Mouse (Mus musculus) small intestine, adult 2 months (tissue): ENCODE results near the gene Atp5l. TPM values are rescaled to one million over a fixed set of nuclear protein-coding genes. Genes with fewer than 3 reads are reported as not detected.
A peak's percentile ranks its signal among the peaks of the same experiment; 100 is the strongest.

Experiments
- H3K27ac ChIP-seq: fragments of 200-500 bp; 2 replicates; pipeline ENCODE4 v1.5.1; 2012; ENCODE audit warnings: low read depth, low read length, control low read depth, inconsistent platforms; ENCODE audit not compliant: insufficient read depth
- H3K27me3 ChIP-seq: fragments of 200-500 bp; 2 replicates; pipeline ENCODE4 v1.6.1; 2012; ENCODE audit warnings: mild to moderate bottlenecking, moderate library complexity, low read length, inconsistent platforms; ENCODE audit not compliant: control insufficient read depth, insufficient read depth
- H3K36me3 ChIP-seq: fragments of 200-500 bp; 2 replicates; pipeline ENCODE4 v1.6.1; 2012; ENCODE audit warnings: mild to moderate bottlenecking, low read length, control low read depth, inconsistent platforms; ENCODE audit not compliant: control insufficient read depth, insufficient read depth
- H3K4me1 ChIP-seq: fragments of 200-500 bp; 2 replicates; pipeline ENCODE4 v1.6.1; 2012; ENCODE audit warnings: low read length, inconsistent platforms, mixed read lengths; ENCODE audit not compliant: control insufficient read depth, insufficient read depth, insufficient read length
- H3K4me3 ChIP-seq: fragments of 200-500 bp; 2 replicates; pipeline ENCODE4 v1.5.1; 2012; ENCODE audit warnings: low read depth, mild to moderate bottlenecking, control low read depth, inconsistent platforms, low read length, moderate library complexity
- CTCF ChIP-seq: fragments of 200-500 bp; IDR thresholded peaks from 2 replicates; pipeline ENCODE4 v1.5.1; 2012; ENCODE audit warnings: low read depth, mild to moderate bottlenecking, control low read depth, inconsistent platforms, low read length, moderate library complexity, mixed read lengths; ENCODE audit not compliant: insufficient replicate concordance, insufficient read length; ENCODE audit errors: extremely low read depth
- POLR2A ChIP-seq: fragments of 200-500 bp; IDR thresholded peaks from 2 replicates; pipeline ENCODE4 v1.6.1; 2012; ENCODE audit warnings: low read depth, mild to moderate bottlenecking, control low read depth, inconsistent platforms, low read length, moderate library complexity
- WGBS: fragments of 180-500 bp; shearing (Covaris S2); methylation state at CpG from one replicate; pipeline ENCODE4 v1.1.7; 2018; 5-methylcytosine and 5-hydroxymethylcytosine counted together
- polyA plus RNA-seq: library from polyadenylated mRNA; depleted of rRNA; stranded (reverse); fragments of >200 nt; gene quantifications from 2 replicates; pipeline ENCODE4 v1.2.3, GENCODE M21; 2012

Gene Atp5l
- polyA plus RNA-seq, 1 experiment = 102 TPM

- Histone ChIP-seq H3K27me3 (no peaks in the 10 kb centered on the region), H3K4me1 (no peaks in the 10 kb centered on the region), H3K4me3 (no peak overlapping the region), H3K36me3 (no peaks in the 10 kb centered on the region), H3K27ac (no peak overlapping the region)
- WGBS = 80% methylated on average over 3 of the region's 3 CpGs
- no peak for TF ChIP-seq CTCF
- TF ChIP-seq POLR2A = no peak
These were observed 27.9 kb downstream of the Atp5l start for GRCm38 (mm10) chr9:44892664-44893063.

- no peaks in the 10 kb centered on the region for H3K36me3 ChIP-seq
- H3K4me3 ChIP-seq = no peak overlapping the region
- TF ChIP-seq CTCF (no peak), POLR2A (no peak)
- H3K27me3 ChIP-seq = no peaks in the 10 kb centered on the region
- H3K27ac ChIP-seq = no peak overlapping the region
- H3K4me1 ChIP-seq = no peaks in the 10 kb centered on the region
- WGBS = 91% methylated on average over 6 of the region's 6 CpGs
These were observed 29.3 kb downstream of the Atp5l start for GRCm38 (mm10) chr9:44891210-44891609.

- Histone ChIP-seq H3K27me3 (no peaks in the 10 kb centered on the region), H3K4me1 (no peaks in the 10 kb centered on the region), H3K4me3 (no peak overlapping the region), H3K27ac (no peak overlapping the region), H3K36me3 (no peaks in the 10 kb centered on the region)
- TF ChIP-seq CTCF (no peak), POLR2A (no peak)
- 26% methylated on average over 2 of the region's 2 CpGs for WGBS
These were observed 30.4 kb downstream of the Atp5l start for GRCm38 (mm10) chr9:44890122-44890521.

- no peak overlapping the region for H3K27ac ChIP-seq
- no peaks in the 10 kb centered on the region for H3K4me1 ChIP-seq
- WGBS = 82% methylated on average over 7 of the region's 7 CpGs
- no peaks in the 10 kb centered on the region for H3K27me3 ChIP-seq
- H3K4me3 ChIP-seq = no peak overlapping the region
- no peaks in the 10 kb centered on the region for H3K36me3 ChIP-seq
- TF ChIP-seq CTCF = no peak
- TF ChIP-seq POLR2A = no peak
These were observed 32.4 kb downstream of the Atp5l start for GRCm38 (mm10) chr9:44888114-44888624.

GRCm38 (mm10) chr9:44882981-44883569 is 37.5 kb downstream of the Atp5l start:
- Histone ChIP-seq H3K4me3 (peak overlapping the region; percentile 94), H3K27ac (no peak overlapping the region), H3K4me1 (peaks cover 8% of the 10 kb centered on the region; the same call in 1 of the 2 replicates), H3K27me3 (no peaks in the 10 kb centered on the region), H3K36me3 (0 out of 2 replicates have a peak, but pooled peaks cover 1% of the 10 kb centered on the region)
- TF ChIP-seq POLR2A (no peak), CTCF (no peak)
- 1% methylated on average over 21 of the region's 21 CpGs for WGBS

GRCm38 (mm10) chr9:44882436-44882980 is 38.0 kb downstream of the Atp5l start:
- WGBS = 1% methylated on average over 26 of the region's 27 CpGs

GRCm38 (mm10) chr9:44881941-44882435 is 38.6 kb downstream of the Atp5l start:
- Histone ChIP-seq H3K4me1 (peaks cover 8% of the 10 kb centered on the region; the same call in 1 of the 2 replicates), H3K4me3 (peak overlapping the region; percentile 94), H3K27me3 (no peaks in the 10 kb centered on the region), H3K27ac (peak overlapping the region; percentile 76), H3K36me3 (0 out of 2 replicates have a peak, but pooled peaks cover 1% of the 10 kb centered on the region)
- under 1% methylated on average over 28 of the region's 29 CpGs for WGBS
- peak; percentile 34; the same call in 1 of the 2 replicates for TF ChIP-seq POLR2A
- TF ChIP-seq CTCF = no peak

More at GRCm38 (mm10) chr9:44882436-44882980, 38.0 kb downstream of the Atp5l start:
- Histone ChIP-seq H3K27me3 (no peaks in the 10 kb centered on the region), H3K36me3 (0 out of 2 replicates have a peak, but pooled peaks cover 1% of the 10 kb centered on the region), H3K4me3 (peak overlapping the region; percentile 94), H3K27ac (no peak overlapping the region), H3K4me1 (peaks cover 8% of the 10 kb centered on the region; the same call in 1 of the 2 replicates)
- TF ChIP-seq CTCF (no peak), POLR2A (no peak)
